Mouse (Mus musculus) forebrain, embryonic 14.5 days (tissue): ENCODE data around the gene Cfap58. TPM values are rescaled to one million over a fixed set of nuclear protein-coding genes. Genes with fewer than 3 reads are reported as not detected.

ENCODE experiments used
- ATAC-seq: fragments of 200-750 bp; cut with Nextera tagmentation; 2 replicates; pipeline ENCODE4 v1.8.0; 2017; ENCODE audit warnings: mild to moderate bottlenecking, moderate library complexity
- DNase-seq: peaks from one replicate; pipeline ENCODE4 v3.0.0-alpha.2; 2015; ENCODE audit warnings: low spot score
- H3K27ac ChIP-seq: fragments of 300-500 bp; sonication (generic); 2 replicates; pipeline ENCODE4 v1.5.1; 2014; ENCODE audit warnings: low read depth, mild to moderate bottlenecking, control low read depth, low read length, moderate library complexity
- H3K27me3 ChIP-seq: fragments of 300-500 bp; sonication (generic); replicated peaks from 2 replicates; pipeline ENCODE4 v1.6.1; 2014; ENCODE audit warnings: low read length, control low read depth, mixed read lengths; ENCODE audit not compliant: control insufficient read depth, insufficient read depth
- H3K36me3 ChIP-seq: fragments of 300-500 bp; sonication (generic); 2 replicates; pipeline ENCODE4 v1.6.1; 2014; ENCODE audit warnings: low read length, control low read depth; ENCODE audit not compliant: control insufficient read depth, insufficient read depth
- H3K4me1 ChIP-seq: fragments of 300-500 bp; sonication (generic); 2 replicates; pipeline ENCODE4 v1.6.1; 2014; ENCODE audit warnings: antibody characterized with exemption, low read length, control low read depth; ENCODE audit not compliant: control insufficient read depth, insufficient read depth
- H3K4me2 ChIP-seq: fragments of 300-500 bp; sonication (generic); 2 replicates; pipeline ENCODE4 v1.6.1; 2014; ENCODE audit warnings: mild to moderate bottlenecking, control low read depth, low read length
- H3K4me3 ChIP-seq: fragments of 300-500 bp; sonication (generic); 2 replicates; pipeline ENCODE4 v1.5.1; 2014; ENCODE audit warnings: low read depth, low read length, control low read depth
- H3K9ac ChIP-seq: fragments of 300-500 bp; sonication (generic); 2 replicates; pipeline ENCODE4 v1.6.1; 2014; ENCODE audit warnings: mild to moderate bottlenecking, low read length, control low read depth, moderate library complexity
- H3K9me3 ChIP-seq: fragments of 300-500 bp; sonication (generic); replicated peaks from 2 replicates; pipeline ENCODE4 v1.6.1; 2016; ENCODE audit warnings: low read length, control low read depth, mixed read lengths; ENCODE audit not compliant: control insufficient read depth
- WGBS: fragments of 180-500 bp; shearing (Covaris S2); extraction: QIAGEN DNeasy Blood & Tissue Kit; methylation state at CpG from one replicate; pipeline ENCODE4 v1.1.7; 2014; 5-methylcytosine and 5-hydroxymethylcytosine counted together
- polyA plus RNA-seq: library from polyadenylated mRNA; unstranded; fragments of >200 nt; fragmentation: Nextera tagmentation; extraction: Ambion mirVana; gene quantifications from 2 replicates; pipeline ENCODE4 v1.2.1, GENCODE M21; 2014

Gene Cfap58
- polyA plus RNA-seq, 1 experiment from 2014 or later = 0.50 TPM

DNA sequence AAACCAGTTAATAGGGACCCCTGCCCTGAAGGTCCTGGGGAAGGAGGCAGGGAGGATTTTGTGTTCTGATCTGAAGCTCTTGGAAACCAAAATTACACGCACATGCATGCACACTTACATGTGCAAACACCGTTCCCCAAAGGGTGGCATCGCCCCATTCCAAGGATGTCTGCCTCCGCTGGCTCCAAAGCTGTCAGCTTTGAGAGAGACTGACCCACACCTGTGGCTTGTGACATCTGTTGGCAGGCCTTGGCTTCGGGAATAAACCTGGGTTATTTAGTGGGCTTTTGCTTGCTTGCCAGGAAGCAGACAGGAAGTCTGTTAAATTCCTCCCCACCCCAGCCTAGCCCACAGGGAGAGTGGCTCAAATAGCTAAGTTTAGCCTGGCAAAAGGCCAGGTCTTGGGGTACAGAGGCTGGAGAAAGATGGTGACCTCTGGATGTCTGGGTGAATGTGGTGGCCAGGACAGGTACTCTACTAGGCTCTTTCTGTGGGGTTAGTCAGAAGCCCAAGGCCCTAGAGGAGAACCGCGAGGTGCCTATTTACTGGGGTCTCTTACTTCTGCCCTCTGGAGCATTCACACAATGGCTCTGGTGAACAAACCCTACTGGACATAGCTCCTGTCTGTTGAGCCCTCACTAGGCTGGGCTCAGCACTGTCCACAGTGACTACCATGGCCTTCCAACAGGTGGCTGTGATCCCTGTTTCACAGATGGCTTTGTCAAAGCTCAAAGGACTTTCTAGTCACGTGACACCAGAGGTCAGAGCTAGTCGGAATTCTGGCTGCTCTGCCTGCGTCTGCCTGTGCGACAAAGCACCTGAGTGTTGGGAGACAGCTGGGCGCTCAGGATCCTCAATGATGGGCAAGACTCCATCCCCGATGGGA, 34.9 kb upstream of the Cfap58 start:
- no peaks in the 10 kb centered on the region for H3K9me3 ChIP-seq
- ATAC-seq (no peak), DNase-seq (no peak)
- no peaks in the 10 kb centered on the region for H3K4me1 ChIP-seq
- H3K27ac ChIP-seq = no peak overlapping the region
- WGBS = 77% methylated on average over 13 of the region's 13 CpGs
- H3K36me3 ChIP-seq = peaks cover 4% of the 10 kb centered on the region; the same call in 1 of the 2 replicates
- no peak overlapping the region for H3K9ac ChIP-seq
- no peaks in the 10 kb centered on the region for H3K27me3 ChIP-seq
- H3K4me2 ChIP-seq = no peak overlapping the region
- H3K4me3 ChIP-seq = no peak overlapping the region

DNA sequence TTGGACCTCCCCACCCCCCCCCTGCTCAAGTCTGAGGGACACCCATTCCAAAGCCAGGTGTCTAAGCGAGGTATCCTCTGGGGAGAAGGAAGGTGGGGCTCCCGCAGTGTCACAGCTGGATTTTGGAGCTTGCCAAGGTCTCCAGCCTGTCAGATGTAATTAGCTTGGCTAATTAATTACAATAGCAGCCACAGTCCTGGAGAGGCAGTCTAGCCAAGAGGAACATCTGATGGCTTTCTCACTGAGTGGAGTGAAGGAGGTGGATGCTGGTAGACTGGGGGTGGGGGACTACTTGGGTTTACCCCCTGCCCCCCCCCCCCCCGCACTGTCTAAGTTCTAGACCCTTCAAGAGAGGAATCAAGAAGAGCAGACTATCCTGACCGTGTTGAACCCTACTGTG, 33.8 kb upstream of the Cfap58 start:
- no peaks in the 10 kb centered on the region for H3K9me3 ChIP-seq
- H3K4me1 ChIP-seq = peaks cover 2% of the 10 kb centered on the region
- no peak overlapping the region for H3K4me3 ChIP-seq
- H3K27me3 ChIP-seq = no peaks in the 10 kb centered on the region
- H3K9ac ChIP-seq = no peak overlapping the region
- H3K4me2 ChIP-seq = no peak overlapping the region
- ATAC-seq (peak; percentile 63), DNase-seq (peak; percentile 51)
- H3K36me3 ChIP-seq = no peaks in the 10 kb centered on the region
- 54% methylated on average over 4 of the region's 4 CpGs for WGBS
- no peak overlapping the region for H3K27ac ChIP-seq

DNA sequence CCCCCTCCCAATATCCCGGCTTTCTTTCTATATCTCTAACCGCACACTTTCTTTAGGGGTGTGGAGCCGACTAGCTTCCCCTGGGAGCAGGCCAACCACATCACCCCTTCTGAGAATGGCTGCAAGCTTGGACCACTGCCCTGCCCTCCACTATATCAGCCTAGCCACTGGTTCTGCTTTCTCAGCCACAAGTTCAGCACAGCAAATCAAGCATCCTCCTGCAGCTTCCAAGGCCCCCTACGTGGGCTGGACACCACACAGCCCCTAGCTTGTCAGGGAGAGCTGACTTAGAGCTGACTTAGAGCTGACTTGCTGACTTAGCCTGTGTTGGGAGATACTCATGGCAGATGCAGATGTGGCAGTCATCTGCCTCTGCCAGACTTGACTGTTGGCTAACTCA, 32.4 kb upstream of the Cfap58 start:
- no peaks in the 10 kb centered on the region for H3K36me3 ChIP-seq
- DNase-seq (no peak), ATAC-seq (no peak)
- no peaks in the 10 kb centered on the region for H3K9me3 ChIP-seq
- no peak overlapping the region for H3K9ac ChIP-seq
- no peak overlapping the region for H3K4me3 ChIP-seq
- H3K4me2 ChIP-seq = no peak overlapping the region
- no peak overlapping the region for H3K27ac ChIP-seq
- peaks cover 13% of the 10 kb centered on the region for H3K4me1 ChIP-seq
- 88% methylated on average over 4 of the region's 4 CpGs for WGBS
- H3K27me3 ChIP-seq = no peaks in the 10 kb centered on the region

DNA sequence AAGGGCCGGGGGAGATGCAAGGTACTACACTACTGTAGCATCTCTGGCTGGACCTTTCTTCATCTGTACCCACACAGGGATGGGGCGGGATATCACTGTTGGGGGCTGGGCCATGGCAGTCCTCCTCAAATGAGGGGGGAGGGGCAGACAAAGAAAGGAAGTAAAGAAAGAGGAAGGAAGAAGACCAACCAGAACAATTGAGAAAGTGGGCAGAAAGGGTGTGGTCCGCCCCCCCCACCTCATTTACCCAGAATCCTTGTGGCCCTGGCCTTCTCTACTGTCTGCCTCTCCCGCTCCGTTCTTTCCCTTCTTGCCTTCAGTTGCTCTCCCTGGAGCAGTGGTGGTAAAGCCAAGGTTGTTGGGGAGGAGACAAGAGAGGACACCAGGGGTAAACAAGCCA, 31.9 kb upstream of the Cfap58 start:
- H3K27ac ChIP-seq = no peak overlapping the region
- no peak overlapping the region for H3K4me3 ChIP-seq
- ATAC-seq (no peak), DNase-seq (no peak)
- H3K9me3 ChIP-seq = no peaks in the 10 kb centered on the region
- no peak overlapping the region for H3K9ac ChIP-seq
- WGBS = 84% methylated on average over 5 of the region's 5 CpGs
- no peaks in the 10 kb centered on the region for H3K27me3 ChIP-seq
- no peak overlapping the region for H3K4me2 ChIP-seq
- no peaks in the 10 kb centered on the region for H3K36me3 ChIP-seq
- H3K4me1 ChIP-seq = peaks cover 16% of the 10 kb centered on the region

DNA sequence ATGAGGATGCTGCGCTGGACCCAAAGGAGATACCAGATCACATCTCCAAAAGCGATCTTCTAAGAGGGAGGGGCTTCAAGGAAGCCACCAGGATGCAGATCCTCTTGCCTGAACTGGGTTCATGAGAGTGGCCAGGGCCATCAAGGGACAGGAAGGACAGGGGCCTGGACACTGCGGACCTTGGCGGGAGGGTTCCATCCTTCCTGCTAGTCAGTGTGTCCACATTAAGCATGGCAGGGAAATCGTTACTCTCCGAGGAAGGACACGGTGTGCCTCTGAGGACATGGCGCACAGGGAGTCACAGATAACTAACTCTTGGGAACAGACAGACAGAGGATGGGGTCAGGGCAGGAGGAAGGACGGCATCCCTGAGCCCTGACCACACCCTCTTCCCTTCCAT, 29.9 kb upstream of the Cfap58 start:
- H3K4me2 ChIP-seq = no peak overlapping the region
- no peaks in the 10 kb centered on the region for H3K36me3 ChIP-seq
- 89% methylated on average over 9 of the region's 9 CpGs for WGBS
- no peaks in the 10 kb centered on the region for H3K9me3 ChIP-seq
- H3K4me1 ChIP-seq = peaks cover 16% of the 10 kb centered on the region
- ATAC-seq = no peak
- no peak for DNase-seq
- H3K9ac ChIP-seq = no peak overlapping the region
- H3K4me3 ChIP-seq = no peak overlapping the region
- no peak overlapping the region for H3K27ac ChIP-seq
- no peaks in the 10 kb centered on the region for H3K27me3 ChIP-seq

DNA sequence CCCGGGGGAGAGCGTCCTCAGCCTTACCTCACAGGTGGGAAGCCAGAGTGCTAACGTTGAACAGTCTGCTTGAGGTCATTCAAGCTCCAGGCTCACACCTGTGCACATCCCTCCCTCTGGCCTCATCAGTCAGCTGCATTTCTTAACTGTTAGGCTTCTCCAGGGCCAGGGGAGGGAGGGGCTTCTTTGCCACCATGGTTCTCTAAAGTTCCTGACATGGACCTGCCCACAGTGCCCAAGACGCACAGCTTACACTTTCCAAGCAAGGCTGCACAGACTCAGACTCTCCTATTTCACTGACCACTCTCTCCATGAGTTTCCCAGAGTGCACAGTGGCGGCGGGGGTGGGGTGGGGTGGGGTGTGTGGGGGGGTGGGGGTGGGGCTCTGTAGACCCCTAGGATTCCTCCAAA, 28.5 kb upstream of the Cfap58 start:
- H3K9me3 ChIP-seq = no peaks in the 10 kb centered on the region
- DNase-seq (no peak), ATAC-seq (peak; percentile 57)
- H3K4me3 ChIP-seq = peak overlapping the region; percentile 26; the same call in 1 of the 2 replicates
- peak overlapping the region; percentile 69 for H3K9ac ChIP-seq
- peak overlapping the region; percentile 55 for H3K4me2 ChIP-seq
- WGBS = 16% methylated on average over 6 of the region's 6 CpGs
- no peaks in the 10 kb centered on the region for H3K36me3 ChIP-seq
- peaks cover 16% of the 10 kb centered on the region for H3K4me1 ChIP-seq
- peak overlapping the region; percentile 92 for H3K27ac ChIP-seq
- no peaks in the 10 kb centered on the region for H3K27me3 ChIP-seq

DNA sequence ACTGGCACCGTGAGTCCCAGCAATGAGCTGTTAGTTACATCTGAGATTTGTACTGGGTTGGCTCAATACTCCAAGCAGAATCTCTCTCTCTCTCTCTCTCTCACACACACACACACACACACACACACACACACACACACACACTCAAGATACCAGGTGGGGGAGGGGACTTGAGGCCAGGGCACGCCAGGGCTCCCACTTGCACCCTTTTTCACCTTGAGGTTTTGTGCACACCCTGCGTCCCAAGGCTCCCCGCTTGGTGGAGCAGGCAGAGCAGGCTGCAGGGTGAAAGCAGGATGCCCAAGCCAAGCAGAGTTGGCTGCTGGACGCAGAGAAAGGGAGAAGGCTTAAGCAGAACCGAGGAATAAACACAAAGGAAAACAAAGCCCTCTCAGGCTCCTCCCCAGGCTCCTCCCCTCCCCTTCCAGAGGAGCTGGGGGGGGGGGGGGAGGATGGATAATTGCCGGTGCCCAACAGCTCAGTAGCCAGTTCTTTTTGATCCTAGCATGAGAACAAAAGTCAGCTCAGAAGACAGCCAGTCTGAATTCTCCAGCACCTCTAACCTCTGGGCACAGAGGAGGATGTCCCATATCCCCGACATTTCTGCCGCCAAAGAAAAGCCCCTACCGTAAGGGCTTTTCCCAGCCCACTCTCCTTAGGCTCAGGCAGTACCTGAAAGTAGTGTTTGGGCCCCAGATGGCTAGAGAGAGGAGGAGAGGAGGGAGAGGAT, 27.9 kb upstream of the Cfap58 start:
- Histone ChIP-seq H3K27me3 (no peaks in the 10 kb centered on the region), H3K27ac (peak overlapping the region; percentile 92), H3K4me2 (peak overlapping the region; percentile 55), H3K4me1 (peaks cover 16% of the 10 kb centered on the region), H3K9ac (peak overlapping the region; percentile 69), H3K36me3 (no peaks in the 10 kb centered on the region), H3K9me3 (no peaks in the 10 kb centered on the region), H3K4me3 (peak overlapping the region; percentile 26)
- DNase-seq (peak; percentile 82), ATAC-seq (peak; percentile 86)
- WGBS = under 1% methylated on average over 10 of the region's 10 CpGs

DNA sequence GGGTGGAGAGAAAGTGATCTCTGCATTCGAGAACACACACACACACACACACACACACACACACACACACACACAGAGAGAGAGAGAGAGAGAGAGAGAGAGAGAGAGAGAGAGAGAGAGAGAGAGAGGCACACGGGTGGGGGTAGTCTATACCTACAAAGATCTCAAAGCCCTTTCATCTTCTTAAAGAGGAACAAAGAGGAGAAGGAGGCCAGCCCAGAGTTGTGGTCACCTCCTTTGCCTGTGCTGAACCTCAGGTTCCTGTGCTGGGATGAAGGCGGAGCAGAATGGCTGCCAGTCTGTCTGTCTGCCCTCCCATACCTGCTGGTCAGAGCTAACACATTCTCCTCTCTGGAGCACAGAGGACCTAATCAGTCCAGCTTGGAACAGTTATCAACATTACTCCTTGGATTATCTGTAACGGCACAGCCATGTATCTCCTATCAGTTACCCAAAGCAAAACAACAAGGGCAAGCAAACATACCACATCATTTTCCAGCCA, 27.3 kb upstream of the Cfap58 start:
- ATAC-seq (peak; percentile 32; the same call in 1 of the 2 replicates), DNase-seq (no peak)
- peak overlapping the region; percentile 55 for H3K4me2 ChIP-seq
- 41% methylated on average over 4 of the region's 4 CpGs for WGBS
- H3K4me1 ChIP-seq = peaks cover 16% of the 10 kb centered on the region
- no peaks in the 10 kb centered on the region for H3K9me3 ChIP-seq
- H3K4me3 ChIP-seq = no peak overlapping the region
- no peaks in the 10 kb centered on the region for H3K27me3 ChIP-seq
- no peaks in the 10 kb centered on the region for H3K36me3 ChIP-seq
- H3K9ac ChIP-seq = peak overlapping the region; percentile 69
- peak overlapping the region; percentile 92 for H3K27ac ChIP-seq
